Mouse (Mus musculus) erythroblast, embryonic 14.5 days (primary cell): ENCODE measurements around the gene Rft1.

ENCODE experiments used
- GATA1 ChIP-seq: IDR thresholded peaks from 2 replicates; pipeline ENCODE4 v1.6.1; 2012; ENCODE audit warnings: low read length, inconsistent platforms, mixed read lengths
- TAL1 ChIP-seq: IDR thresholded peaks from 3 replicates; pipeline ENCODE4 v1.6.1; 2012; ENCODE audit warnings: low read length, inconsistent platforms, mixed read lengths

DNA sequence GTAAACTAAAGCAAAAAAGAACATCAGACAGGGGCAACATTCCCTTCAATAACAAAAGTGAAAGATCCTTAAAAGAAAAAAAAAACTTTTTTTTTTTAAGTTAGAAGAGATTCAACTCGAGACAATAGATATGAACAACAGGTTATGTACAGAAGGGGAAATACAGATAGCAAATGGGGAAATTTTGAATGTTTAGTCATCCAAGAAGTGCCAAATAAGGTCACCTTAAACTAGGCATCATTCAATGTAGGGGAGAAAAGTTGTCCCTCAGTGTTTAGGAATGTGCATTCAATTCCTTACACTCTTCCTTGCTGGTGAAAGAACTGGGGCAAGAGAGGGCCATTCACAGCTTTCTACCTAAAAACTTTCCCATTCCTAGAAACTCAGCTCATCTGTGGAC is 59.6 kb downstream of the Rft1 start:
- TF ChIP-seq GATA1 (no peak), TAL1 (no peak)
